Mouse (Mus musculus) splenic B cell, adult 2 months (primary cell): ENCODE measurements around the gene Tctn1.
A peak's percentile ranks its signal among the peaks of the same experiment; 100 is the strongest.

Experiments used
- DNase-seq: peaks from one replicate; pipeline ENCODE4 v3.0.0-alpha.2; 2011; ENCODE audit warnings: low read depth, low spot score
- H3K27me3 ChIP-seq: 2 replicates; pipeline ENCODE4 v1.6.1; 2012; ENCODE audit warnings: mild to moderate bottlenecking, low read length, moderate library complexity, mixed read lengths; ENCODE audit not compliant: control insufficient read depth, poor library complexity, insufficient read depth, severe bottlenecking
- H3K36me3 ChIP-seq: 2 replicates; pipeline ENCODE4 v1.6.1; 2012; ENCODE audit warnings: mild to moderate bottlenecking, low read length, moderate library complexity, mixed read lengths; ENCODE audit not compliant: control insufficient read depth, poor library complexity, insufficient read depth, severe bottlenecking

Gene Tctn1

GRCm38 (mm10) chr5:122278946-122279345 lies 14.7 kb upstream of the Tctn1 start:
- DNase-seq, result no peak
- Histone ChIP-seq H3K36me3 (no peaks in the 10 kb centered on the region), H3K27me3 (no peaks in the 10 kb centered on the region)

GRCm38 (mm10) chr5:122274785-122275184 lies 10.5 kb upstream of the Tctn1 start:
- Histone ChIP-seq H3K27me3 (no peaks in the 10 kb centered on the region), H3K36me3 (no peaks in the 10 kb centered on the region)
- peak; percentile 90 for DNase-seq

GRCm38 (mm10) chr5:122272821-122273220 lies 8.6 kb upstream of the Tctn1 start:
- no peak for DNase-seq
- H3K36me3 ChIP-seq, result no peaks in the 10 kb centered on the region
- H3K27me3 ChIP-seq, result no peaks in the 10 kb centered on the region

- no peaks in the 10 kb centered on the region for H3K27me3 ChIP-seq
- no peaks in the 10 kb centered on the region for H3K36me3 ChIP-seq
- no peak for DNase-seq
These were observed 4.8 kb upstream of the Tctn1 start for GRCm38 (mm10) chr5:122268858-122269604.

- Histone ChIP-seq H3K36me3 (no peaks in the 10 kb centered on the region), H3K27me3 (no peaks in the 10 kb centered on the region)
- DNase-seq, result peak; percentile 91
These were observed 3.6 kb upstream of the Tctn1 start for GRCm38 (mm10) chr5:122267899-122268298.

- DNase-seq, result peak; percentile 54
- H3K27me3 ChIP-seq, result no peaks in the 10 kb centered on the region
- no peaks in the 10 kb centered on the region for H3K36me3 ChIP-seq
These were observed 2.9 kb upstream of the Tctn1 start for GRCm38 (mm10) chr5:122267136-122267535.

- DNase-seq, result no peak
- no peaks in the 10 kb centered on the region for H3K27me3 ChIP-seq
- H3K36me3 ChIP-seq, result no peaks in the 10 kb centered on the region
These were observed 1.7 kb upstream of the Tctn1 start for GRCm38 (mm10) chr5:122265942-122266341.

GRCm38 (mm10) chr5:122265187-122265586 lies 927 bp upstream of the Tctn1 start:
- DNase-seq, result peak; percentile 65
- no peaks in the 10 kb centered on the region for H3K36me3 ChIP-seq
- H3K27me3 ChIP-seq, result no peaks in the 10 kb centered on the region

GRCm38 (mm10) chr5:122262104-122262503 lies 2.2 kb downstream of the Tctn1 start:
- Histone ChIP-seq H3K36me3 (no peaks in the 10 kb centered on the region), H3K27me3 (no peaks in the 10 kb centered on the region)
- peak; percentile 80 for DNase-seq

- Histone ChIP-seq H3K36me3 (peaks cover 1% of the 10 kb centered on the region; the same call in 1 of the 2 replicates), H3K27me3 (no peaks in the 10 kb centered on the region)
- DNase-seq, result peak; percentile 59
These were observed 6.1 kb downstream of the Tctn1 start for GRCm38 (mm10) chr5:122258027-122258741.

- DNase-seq, result peak; percentile 51
- no peaks in the 10 kb centered on the region for H3K27me3 ChIP-seq
- H3K36me3 ChIP-seq, result peaks cover 1% of the 10 kb centered on the region; the same call in 1 of the 2 replicates
These were observed 12.2 kb downstream of the Tctn1 start for GRCm38 (mm10) chr5:122251895-122252606.

GRCm38 (mm10) chr5:122249281-122249680 lies 15.0 kb downstream of the Tctn1 start:
- H3K27me3 ChIP-seq, result no peaks in the 10 kb centered on the region
- H3K36me3 ChIP-seq, result peaks cover 1% of the 10 kb centered on the region; the same call in 1 of the 2 replicates
- DNase-seq, result no peak

- peak; percentile 8 for DNase-seq
- Histone ChIP-seq H3K27me3 (no peaks in the 10 kb centered on the region), H3K36me3 (no peaks in the 10 kb centered on the region)
These were observed 16.3 kb downstream of the Tctn1 start for GRCm38 (mm10) chr5:122247934-122248333.

- 0 out of 2 replicates have a peak, but pooled peaks cover under 1% of the 10 kb centered on the region for H3K36me3 ChIP-seq
These were observed 16.7 kb downstream of the Tctn1 start for GRCm38 (mm10) chr5:122247529-122247928.

More at GRCm38 (mm10) chr5:122247529-122247928, 16.7 kb downstream of the Tctn1 start:
- H3K27me3 ChIP-seq, result no peaks in the 10 kb centered on the region
- no peak for DNase-seq
